Comparison of ENCODE assay signal across 19 mouse cellular contexts in the genomic region with DNA sequence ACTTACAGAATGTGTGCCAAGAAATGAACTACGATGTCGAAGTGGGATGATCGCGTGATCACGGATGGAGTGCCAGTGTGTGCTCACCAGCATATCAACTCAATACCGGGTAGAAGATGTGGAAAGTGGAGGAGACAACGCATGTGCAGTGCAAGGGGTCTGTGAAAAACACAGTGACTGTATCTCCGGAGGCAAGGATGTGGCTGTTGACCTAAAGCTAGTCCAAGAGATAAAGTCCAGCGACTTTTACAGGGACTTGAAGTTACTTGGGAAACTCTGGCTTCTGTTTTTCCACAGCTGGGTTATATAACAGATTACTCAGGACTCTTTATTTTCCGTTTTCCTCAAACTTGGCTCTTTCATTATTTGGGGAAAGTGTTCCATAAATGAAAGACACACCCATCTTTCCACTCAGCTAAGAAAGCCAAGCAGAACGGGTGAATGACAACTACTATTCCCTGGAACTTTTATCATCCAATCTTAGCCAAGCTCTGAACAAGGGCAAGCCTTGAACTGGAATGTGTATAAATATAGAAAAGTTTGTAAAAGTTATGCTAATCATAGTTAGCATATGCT. TPM values are rescaled to one million over a fixed set of nuclear protein-coding genes. Genes with fewer than 3 reads are reported as not detected.
A peak's percentile ranks its signal among the peaks of the same experiment; 100 is the strongest.
DNase-seq lines count a peak whose midpoint lies in the region; ATAC-seq and TF ChIP-seq lines count a peak whose summit lies in the region.
"Had no signal": no experiment of that assay in that cellular context is flagged by ENCODE, and none has a peak within 500 bp of the region (broad histone marks: within the 10 kb centered on the region; RNA-seq: fewer than 3 reads in every experiment).

No protein-coding gene starts in this region.

- TF ChIP-seq CTCF in liver, adult 2 months (IDR thresholded peaks at IDR 0.05; ENCODE audit: low read depth, low read length) = no peak
- TF ChIP-seq CTCF in heart, adult 2 months (IDR thresholded peaks at IDR 0.05) = no peak

- 68% methylated on average over 11 of the region's 11 CpGs for WGBS in liver, adult 2 months
- 34% methylated on average over 11 of the region's 11 CpGs for WGBS in heart, adult 2 months
- WGBS in heart, embryonic 12.5 days = 49% methylated on average over 11 of the region's 11 CpGs

- H3K4me1 ChIP-seq in liver, adult 2 months (ENCODE audit: control insufficient read depth, insufficient read depth, low read length) = no peaks in the 10 kb centered on the region
- no peaks in the 10 kb centered on the region; the same call in 1 of the 2 replicates for H3K4me1 ChIP-seq in heart, adult 2 months (ENCODE audit: control insufficient read depth, insufficient read depth, low read length)
- 0 out of 2 replicates have a peak, but pooled peaks cover 3% of the 10 kb centered on the region for H3K4me1 ChIP-seq in heart, embryonic 12.5 days (replicated peaks)
- H3K4me1 ChIP-seq: embryonic facial prominence, embryonic 15.5 days; forebrain, embryonic 12.5 days; limb, embryonic 12.5 days; neural tube, embryonic 15.5 days had no signal

- TF ChIP-seq EP300 in heart, adult 2 months (IDR thresholded peaks at IDR 0.05; ENCODE audit: insufficient read depth, low read depth, low read length) = peak; percentile 44; the same call in 1 of the 2 replicates

- H3K27me3 ChIP-seq in liver, adult 2 months (ENCODE audit: control insufficient read depth, insufficient read depth, low read length) = no peaks in the 10 kb centered on the region
- H3K27me3 ChIP-seq in heart, adult 2 months (ENCODE audit: control insufficient read depth, insufficient read depth, low read length) = no peaks in the 10 kb centered on the region
- H3K27me3 ChIP-seq in heart, embryonic 12.5 days (replicated peaks) = no peaks in the 10 kb centered on the region
- H3K27me3 ChIP-seq: embryonic facial prominence, embryonic 15.5 days; forebrain, embryonic 12.5 days; limb, embryonic 12.5 days; neural tube, embryonic 15.5 days had no signal

- peak; percentile 25 for DNase-seq in liver, adult 2 months (ENCODE audit: extremely low read depth, low read depth, low spot score)
- no peak for DNase-seq in liver
- peak; percentile 25 to 34 for DNase-seq in heart, adult 2 months
- DNase-seq in heart, postnatal 36 days = peak; percentile 16 to 23
- DNase-seq in right cerebral cortex, adult 2 months (ENCODE audit: low spot score in 2 of 2) = no peak
- DNase-seq in kidney, postnatal 14 days = no peak
- DNase-seq: cerebellum, adult 9-11 months; kidney, postnatal 25 days; midbrain, embryonic 14.5 days; right cerebral cortex, postnatal 4 days; thymus, postnatal 4 days had no signal

- no peaks in the 10 kb centered on the region for H3K79me2 ChIP-seq in liver, adult 2 months (ENCODE audit: control insufficient read depth, insufficient read depth, low read length)
- no peaks in the 10 kb centered on the region for H3K79me2 ChIP-seq in heart, adult 2 months (replicated peaks; ENCODE audit: control insufficient read depth, insufficient read depth, low read length)

- ATAC-seq in heart, embryonic 12.5 days (ENCODE audit: insufficient number of reproducible peaks, low FRiP score) = peak; percentile 91
- ATAC-seq: hindbrain, embryonic 16.5 days; intestine, postnatal 0 days had no signal

- no peaks in the 10 kb centered on the region for H3K9me3 ChIP-seq in heart, embryonic 12.5 days (replicated peaks)
- H3K9me3 ChIP-seq: embryonic facial prominence, embryonic 15.5 days; forebrain, embryonic 12.5 days; limb, embryonic 12.5 days; neural tube, embryonic 15.5 days had no signal

- H3K36me3 ChIP-seq in liver, adult 2 months (ENCODE audit: control insufficient read depth, insufficient read depth, low read length) = no peaks in the 10 kb centered on the region
- H3K36me3 ChIP-seq in heart, adult 2 months (ENCODE audit: control insufficient read depth, insufficient read depth, low read length) = no peaks in the 10 kb centered on the region
- no peaks in the 10 kb centered on the region for H3K36me3 ChIP-seq in heart, embryonic 12.5 days
- H3K36me3 ChIP-seq: embryonic facial prominence, embryonic 15.5 days; forebrain, embryonic 12.5 days; limb, embryonic 12.5 days; neural tube, embryonic 15.5 days had no signal

- H3K4me2 ChIP-seq in heart, embryonic 12.5 days = 0 out of 2 replicates have a peak overlapping the region, but pooled peaks have one; percentile 15
- H3K4me2 ChIP-seq: embryonic facial prominence, embryonic 15.5 days; forebrain, embryonic 12.5 days; limb, embryonic 12.5 days; neural tube, embryonic 15.5 days had no signal

- H3K27ac ChIP-seq in liver, adult 2 months (replicated peaks; ENCODE audit: insufficient read depth, low read depth, low read length) = no peak overlapping the region
- peak overlapping the region; percentile 64 for H3K27ac ChIP-seq in heart, adult 2 months
- peak overlapping the region; percentile 61; the same call in 1 of the 2 replicates for H3K27ac ChIP-seq in heart, embryonic 12.5 days (ENCODE audit: poor library complexity, severe bottlenecking)
- H3K27ac ChIP-seq: embryonic facial prominence, embryonic 15.5 days; forebrain, embryonic 12.5 days; limb, embryonic 12.5 days; neural tube, embryonic 15.5 days had no signal

- no peak overlapping the region for H3K4me3 ChIP-seq in liver, adult 2 months (ENCODE audit: insufficient read depth, low read depth, low read length)
- no peak overlapping the region; the same call in 1 of the 2 replicates for H3K4me3 ChIP-seq in heart, adult 2 months
- no peak overlapping the region for H3K4me3 ChIP-seq in heart, embryonic 12.5 days
- H3K4me3 ChIP-seq: embryonic facial prominence, embryonic 15.5 days; forebrain, embryonic 12.5 days; limb, embryonic 12.5 days; myocyte; neural tube, embryonic 15.5 days had no signal

- intact Hi-C loops in heart, adult 2 months (cut with DNase I) = no loop called here
- intact Hi-C loops in heart, postnatal 36 days (cut with DNase I) = no loop called here

- TF ChIP-seq POLR2A in liver, adult 2 months (IDR thresholded peaks at IDR 0.05; ENCODE audit: extremely low read depth, insufficient read depth, low read length) = no peak
- peak; percentile 57; the same call in 1 of the 2 replicates for TF ChIP-seq POLR2A in heart, adult 2 months (IDR thresholded peaks at IDR 0.05; ENCODE audit: insufficient read depth, low read depth, low read length)

- H3K9ac ChIP-seq in liver, adult 2 months (ENCODE audit: low read depth, low read length) = no peak overlapping the region
- 0 out of 2 replicates have a peak overlapping the region, but pooled peaks have one; percentile 38 for H3K9ac ChIP-seq in heart, adult 2 months (ENCODE audit: low read depth, low read length)
- H3K9ac ChIP-seq in heart, embryonic 12.5 days = no peak overlapping the region
- H3K9ac ChIP-seq: embryonic facial prominence, embryonic 15.5 days; forebrain, embryonic 12.5 days; limb, embryonic 12.5 days; neural tube, embryonic 15.5 days had no signal

RNA-seq across cellular contexts. Expression of a gene that starts 17.3 kb away (rescaled TPM):
- 14.9 and 17.0 TPM in 2 replicates for total RNA-seq in liver, adult 2 months (2014; rRNA removed)
- polyA plus RNA-seq in liver, adult 2 months (2012; rRNA removed) = 6.5 and 7.3 TPM in 2 replicates
- 10 to 100 TPM; 23.9 to 26.8 TPM for total RNA-seq in heart, adult 2 months (2021)
- polyA plus RNA-seq in heart, adult 2 months (2012; rRNA removed) = 9.6 and 17.8 TPM in 2 replicates
- polyA plus RNA-seq in heart, embryonic 12.5 days (2016; fragmentation: Nextera tagmentation; extraction: Ambion mirVana) = 47.5 and 48.5 TPM in 2 replicates
- total RNA-seq in heart, postnatal 36 days (2021) = 10 to 100 TPM; 24.4 to 25.0 TPM

Comparison
In these comparisons a context has a peak if more than half of its experiments do, and no peak if none do; other contexts are left out.
1. DNase-seq: peak in liver, adult 2 months (single experiment), heart, adult 2 months (2 of 2) and heart, postnatal 36 days (2 of 2); none in liver (single experiment), right cerebral cortex, adult 2 months (0 of 2) and kidney, postnatal 14 days (single experiment).